Mouse (Mus musculus): ENCODE data around the gene 1110051M20Rik. TPM values are rescaled to one million over a fixed set of nuclear protein-coding genes. Genes with fewer than 3 reads are reported as not detected.

Gene 1110051M20Rik
- polyA plus RNA-seq, 1 experiment from 2014 or later, result 81.5 TPM

DNA sequence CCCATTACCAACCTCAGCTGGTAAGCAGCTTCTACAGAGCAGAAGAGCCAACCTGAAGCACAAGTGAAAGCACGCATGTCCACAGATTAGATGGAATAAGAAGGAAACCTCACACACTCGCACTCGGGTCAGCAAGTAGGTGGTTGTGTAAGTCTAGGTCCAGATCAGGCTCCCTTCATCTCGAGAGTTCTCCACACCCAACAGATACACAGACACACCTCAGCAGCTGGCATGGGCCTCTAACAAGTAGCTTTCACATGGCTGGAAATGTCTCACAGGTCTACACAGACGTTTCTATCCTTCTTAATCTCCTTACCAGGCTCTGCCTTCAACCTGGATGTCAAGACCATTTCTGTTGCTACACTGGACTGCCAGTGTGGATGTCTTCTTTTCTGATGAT, 3.8 kb downstream of the 1110051M20Rik start:
- no peak overlapping the region for H3K4me2 ChIP-seq
- H3K4me1 ChIP-seq (replicated peaks), result peaks cover 6% of the 10 kb centered on the region; the same call in 1 of the 2 replicates
- H3K4me3 ChIP-seq (replicated peaks), result no peak overlapping the region
- WGBS, result 85% methylated on average over 5 of the region's 5 CpGs
- no peaks in the 10 kb centered on the region for H3K27me3 ChIP-seq
- H3K36me3 ChIP-seq, result no peaks in the 10 kb centered on the region
- H3K9me3 ChIP-seq, result no peaks in the 10 kb centered on the region
- no peak overlapping the region for H3K27ac ChIP-seq
- H3K9ac ChIP-seq (replicated peaks), result no peak overlapping the region
- no peak for ATAC-seq (ENCODE audit: insufficient number of reproducible peaks, insufficient read depth, low FRiP score, low TSS enrichment, low read depth)

DNA sequence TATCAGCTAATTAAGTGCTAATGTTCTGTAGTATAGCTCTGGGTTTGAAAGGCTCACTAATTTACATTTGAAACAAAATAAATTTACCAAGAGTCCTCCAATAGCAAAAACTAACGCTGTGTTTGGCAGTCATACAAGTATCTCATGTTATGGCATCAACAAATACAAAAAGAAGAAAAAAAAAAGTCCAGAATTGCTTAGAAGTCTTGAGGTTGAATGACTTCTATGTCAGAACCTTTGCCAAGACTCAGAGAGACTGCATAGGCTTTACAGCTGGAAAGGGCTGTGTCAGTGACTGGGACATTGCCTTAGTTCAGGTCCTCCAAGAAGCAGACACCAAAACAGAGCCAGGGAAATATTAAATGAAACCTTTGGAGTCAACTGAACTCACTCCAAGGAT, 4.6 kb downstream of the 1110051M20Rik start:
- H3K4me3 ChIP-seq (replicated peaks), result no peak overlapping the region
- peaks cover 6% of the 10 kb centered on the region; the same call in 1 of the 2 replicates for H3K4me1 ChIP-seq (replicated peaks)
- 87% methylated on average over 1 of the region's 1 CpGs for WGBS
- no peak for ATAC-seq (ENCODE audit: insufficient number of reproducible peaks, insufficient read depth, low FRiP score, low TSS enrichment, low read depth)
- H3K27ac ChIP-seq, result no peak overlapping the region
- H3K4me2 ChIP-seq, result no peak overlapping the region
- H3K9me3 ChIP-seq, result no peaks in the 10 kb centered on the region
- H3K27me3 ChIP-seq, result no peaks in the 10 kb centered on the region
- H3K36me3 ChIP-seq, result no peaks in the 10 kb centered on the region
- H3K9ac ChIP-seq (replicated peaks), result no peak overlapping the region

DNA sequence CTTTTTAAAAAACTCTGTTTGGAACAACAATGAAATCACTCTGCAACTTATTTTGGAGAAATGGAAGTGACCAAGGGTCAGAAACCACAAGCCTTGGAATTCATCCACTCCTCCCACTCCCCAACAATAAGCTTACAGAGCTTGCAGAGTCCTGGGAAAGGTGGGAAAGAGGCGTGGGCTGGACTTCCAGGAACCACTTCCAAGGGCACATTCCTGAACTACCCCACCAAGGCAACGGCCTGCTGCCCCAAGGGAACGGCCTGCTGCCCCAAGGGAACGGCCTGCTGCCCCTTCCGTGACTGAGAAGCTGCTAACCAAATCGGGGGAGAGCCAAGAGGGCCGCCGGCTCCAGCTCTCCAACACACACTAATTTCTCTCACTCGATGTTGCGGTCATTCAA, 5.2 kb downstream of the 1110051M20Rik start:
- Histone ChIP-seq H3K9ac (replicated peaks) (no peak overlapping the region), H3K4me1 (replicated peaks) (peaks cover 6% of the 10 kb centered on the region; the same call in 1 of the 2 replicates), H3K4me3 (replicated peaks) (no peak overlapping the region), H3K27ac (no peak overlapping the region), H3K36me3 (no peaks in the 10 kb centered on the region), H3K4me2 (no peak overlapping the region), H3K9me3 (no peaks in the 10 kb centered on the region), H3K27me3 (no peaks in the 10 kb centered on the region)
- ATAC-seq (ENCODE audit: insufficient number of reproducible peaks, insufficient read depth, low FRiP score, low TSS enrichment, low read depth), result no peak
- WGBS, result 83% methylated on average over 10 of the region's 10 CpGs

DNA sequence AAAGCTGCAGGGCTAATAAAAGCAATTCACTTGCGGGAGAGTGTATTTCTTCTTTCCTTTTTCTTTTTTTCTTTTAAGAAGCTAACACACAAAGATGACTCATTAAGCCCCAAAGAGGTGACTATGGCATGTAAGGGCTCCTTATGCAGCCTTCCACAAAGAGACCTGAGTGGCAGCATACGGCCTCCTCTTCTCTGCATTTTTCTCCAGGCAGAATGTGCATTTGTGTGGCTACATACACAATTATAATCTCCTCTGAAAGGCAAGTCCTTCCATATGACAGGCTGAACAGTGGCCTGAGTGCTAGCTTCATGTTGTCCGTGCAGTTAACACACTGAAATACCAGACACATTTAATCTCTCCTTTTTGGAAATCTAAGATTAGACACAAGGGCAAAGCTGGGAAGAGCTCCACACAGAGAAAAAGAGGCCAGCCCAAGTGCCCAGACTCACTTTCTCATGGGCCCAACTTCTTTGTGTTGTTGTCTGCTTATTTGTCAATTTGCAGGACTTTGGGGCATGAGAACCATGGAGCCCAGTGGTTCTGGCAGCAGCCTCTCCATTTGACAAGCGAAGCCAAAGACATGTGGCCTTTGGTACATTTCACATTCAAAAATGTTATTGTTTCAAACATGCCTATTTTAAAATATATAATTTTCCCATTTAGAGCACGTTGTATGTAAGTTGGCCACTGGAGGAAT, 7.2 kb downstream of the 1110051M20Rik start:
- Histone ChIP-seq H3K9me3 (no peaks in the 10 kb centered on the region), H3K4me3 (replicated peaks) (no peak overlapping the region), H3K4me1 (replicated peaks) (no peaks in the 10 kb centered on the region), H3K36me3 (no peaks in the 10 kb centered on the region), H3K4me2 (no peak overlapping the region), H3K27me3 (no peaks in the 10 kb centered on the region), H3K27ac (no peak overlapping the region), H3K9ac (replicated peaks) (no peak overlapping the region)
- ATAC-seq (ENCODE audit: insufficient number of reproducible peaks, insufficient read depth, low FRiP score, low TSS enrichment, low read depth), result no peak
- WGBS, result 88% methylated on average over 5 of the region's 5 CpGs

DNA sequence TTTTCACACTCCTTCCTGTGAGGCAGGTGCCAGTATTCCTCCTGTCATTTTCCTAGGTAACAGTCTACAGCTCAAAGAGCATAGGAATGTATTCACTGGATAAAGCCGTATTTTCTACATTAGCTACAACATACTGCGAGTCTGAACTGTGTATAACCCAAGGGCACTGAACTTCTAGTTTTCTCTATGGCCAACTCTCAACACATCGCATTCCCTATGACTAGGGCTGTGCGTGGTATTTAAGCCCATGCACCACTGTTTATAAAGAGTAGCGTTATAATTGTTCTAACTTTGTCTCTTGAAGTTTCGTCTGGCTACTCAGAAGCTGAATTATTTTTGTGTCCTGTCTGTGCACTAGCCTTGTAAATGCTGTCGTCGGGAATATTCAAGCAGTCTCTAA, 7.8 kb downstream of the 1110051M20Rik start:
- Histone ChIP-seq H3K36me3 (no peaks in the 10 kb centered on the region), H3K4me1 (replicated peaks) (no peaks in the 10 kb centered on the region), H3K27me3 (no peaks in the 10 kb centered on the region), H3K4me3 (replicated peaks) (no peak overlapping the region), H3K4me2 (no peak overlapping the region), H3K9me3 (no peaks in the 10 kb centered on the region), H3K27ac (no peak overlapping the region), H3K9ac (replicated peaks) (no peak overlapping the region)
- 91% methylated on average over 8 of the region's 8 CpGs for WGBS
- ATAC-seq (ENCODE audit: insufficient number of reproducible peaks, insufficient read depth, low FRiP score, low TSS enrichment, low read depth), result no peak

DNA sequence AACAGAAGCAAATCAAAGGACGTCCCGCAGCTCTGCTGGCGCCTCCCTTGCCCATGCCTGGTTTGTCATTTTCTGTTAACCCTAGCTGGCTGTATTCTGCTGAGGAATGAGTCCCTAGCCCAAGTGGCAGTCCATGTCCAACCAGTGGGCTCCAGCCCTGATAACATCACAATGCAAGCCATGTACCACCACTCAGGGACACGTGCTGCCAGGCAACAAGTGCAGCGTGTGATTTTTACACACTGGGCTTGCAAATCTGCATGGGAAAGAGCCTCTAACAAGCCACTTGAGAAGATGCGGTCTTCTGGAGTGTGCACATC, 13.9 kb downstream of the 1110051M20Rik start:
- ATAC-seq (ENCODE audit: insufficient number of reproducible peaks, insufficient read depth, low FRiP score, low TSS enrichment, low read depth), result no peak
- WGBS, result 43% methylated on average over 6 of the region's 6 CpGs
- Histone ChIP-seq H3K4me1 (replicated peaks) (peaks cover 14% of the 10 kb centered on the region), H3K9me3 (no peaks in the 10 kb centered on the region), H3K27me3 (no peaks in the 10 kb centered on the region), H3K9ac (replicated peaks) (no peak overlapping the region), H3K27ac (peak overlapping the region; percentile 60; the same call in 1 of the 2 replicates), H3K4me3 (replicated peaks) (no peak overlapping the region), H3K4me2 (peak overlapping the region; percentile 9; the same call in 1 of the 2 replicates), H3K36me3 (no peaks in the 10 kb centered on the region)

DNA sequence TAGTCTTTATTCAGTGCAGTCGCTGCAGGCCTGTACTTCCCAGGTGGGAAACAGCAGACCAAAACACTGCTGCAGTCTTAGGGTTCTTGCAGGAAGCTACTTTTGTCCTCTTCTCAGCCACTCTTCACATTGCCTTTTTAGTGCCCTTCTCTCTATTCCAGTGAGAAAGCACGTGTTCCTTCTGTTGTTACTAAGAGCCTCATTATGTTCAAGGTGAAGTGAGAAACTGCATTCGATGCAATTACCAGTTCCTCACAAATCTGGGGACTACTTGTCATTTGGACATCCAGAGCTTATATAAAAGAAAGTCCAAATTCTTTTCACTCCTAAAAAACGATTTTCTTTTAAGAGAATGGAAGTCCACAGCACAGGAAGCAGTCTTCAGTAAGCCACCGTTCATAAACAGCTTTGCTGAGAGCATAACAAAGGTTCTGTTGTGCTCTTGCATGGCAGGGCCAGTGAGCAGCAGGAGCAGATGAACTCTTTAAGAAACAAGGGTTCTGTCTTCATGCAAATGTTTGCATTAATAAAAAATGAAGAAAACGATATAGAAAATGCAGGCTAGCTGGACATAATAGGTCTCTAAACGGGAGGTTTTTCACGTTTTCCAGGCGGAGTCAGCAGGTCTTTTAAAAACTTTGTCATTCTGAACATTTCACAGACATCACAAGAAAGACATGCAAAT, 14.4 kb downstream of the 1110051M20Rik start:
- Histone ChIP-seq H3K4me1 (replicated peaks) (peaks cover 14% of the 10 kb centered on the region), H3K4me3 (replicated peaks) (no peak overlapping the region), H3K27me3 (no peaks in the 10 kb centered on the region), H3K36me3 (no peaks in the 10 kb centered on the region), H3K4me2 (peak overlapping the region; percentile 9; the same call in 1 of the 2 replicates), H3K9me3 (no peaks in the 10 kb centered on the region), H3K9ac (replicated peaks) (no peak overlapping the region), H3K27ac (peak overlapping the region; percentile 60)
- ATAC-seq (ENCODE audit: insufficient number of reproducible peaks, insufficient read depth, low FRiP score, low TSS enrichment, low read depth), result no peak
- 38% methylated on average over 9 of the region's 9 CpGs for WGBS

DNA sequence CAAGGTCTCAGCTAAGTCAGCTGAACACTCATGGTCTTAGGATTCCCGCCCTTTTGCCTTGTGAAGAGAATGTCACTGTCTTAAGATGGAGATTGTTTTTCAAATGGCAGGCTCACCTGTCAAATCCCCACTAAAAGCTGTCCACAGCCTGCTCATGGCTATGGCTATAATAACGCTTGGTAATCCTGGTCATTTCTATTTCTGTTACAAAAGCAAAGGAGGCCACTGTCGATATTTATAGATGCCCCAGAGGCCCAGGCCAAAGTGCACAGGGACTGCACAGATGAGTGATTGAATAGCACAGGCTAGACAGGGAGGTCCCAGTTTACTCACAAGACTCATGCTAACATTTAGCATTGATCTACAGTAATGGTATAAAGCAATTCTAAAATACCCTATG, 15.4 kb downstream of the 1110051M20Rik start:
- ATAC-seq (ENCODE audit: insufficient number of reproducible peaks, insufficient read depth, low FRiP score, low TSS enrichment, low read depth), result no peak
- Histone ChIP-seq H3K9ac (replicated peaks) (no peak overlapping the region), H3K4me3 (replicated peaks) (no peak overlapping the region), H3K9me3 (no peaks in the 10 kb centered on the region), H3K4me1 (replicated peaks) (peaks cover 14% of the 10 kb centered on the region), H3K27me3 (no peaks in the 10 kb centered on the region), H3K27ac (no peak overlapping the region), H3K36me3 (no peaks in the 10 kb centered on the region), H3K4me2 (no peak overlapping the region)
- WGBS, result 87% methylated on average over 3 of the region's 3 CpGs

DNA sequence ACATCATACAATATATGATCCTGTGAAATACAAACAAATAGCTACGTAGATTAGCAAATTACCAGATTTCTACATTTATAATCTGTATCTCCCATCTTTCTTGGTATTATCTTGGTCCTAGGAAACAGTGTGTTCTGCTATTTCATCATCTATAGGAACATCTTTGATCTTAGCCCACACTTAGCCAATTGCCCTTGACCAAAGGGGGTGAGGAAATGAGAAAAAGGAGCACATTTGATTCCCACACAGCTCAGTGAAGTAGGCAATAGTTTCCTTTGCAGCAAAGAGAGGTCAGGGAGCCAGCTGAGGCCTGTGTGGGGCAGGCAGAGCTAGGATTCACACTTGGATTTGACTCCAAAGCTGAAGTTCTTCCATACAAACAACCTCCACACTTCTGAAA, 18.2 kb downstream of the 1110051M20Rik start:
- Histone ChIP-seq H3K4me3 (replicated peaks) (no peak overlapping the region), H3K4me2 (no peak overlapping the region), H3K27ac (no peak overlapping the region), H3K9me3 (no peaks in the 10 kb centered on the region), H3K27me3 (no peaks in the 10 kb centered on the region), H3K4me1 (replicated peaks) (peaks cover 14% of the 10 kb centered on the region), H3K36me3 (peaks cover 7% of the 10 kb centered on the region), H3K9ac (replicated peaks) (no peak overlapping the region)
- WGBS, result 97% methylated on average over 1 of the region's 1 CpGs
- no peak for ATAC-seq (ENCODE audit: insufficient number of reproducible peaks, insufficient read depth, low FRiP score, low TSS enrichment, low read depth)

DNA sequence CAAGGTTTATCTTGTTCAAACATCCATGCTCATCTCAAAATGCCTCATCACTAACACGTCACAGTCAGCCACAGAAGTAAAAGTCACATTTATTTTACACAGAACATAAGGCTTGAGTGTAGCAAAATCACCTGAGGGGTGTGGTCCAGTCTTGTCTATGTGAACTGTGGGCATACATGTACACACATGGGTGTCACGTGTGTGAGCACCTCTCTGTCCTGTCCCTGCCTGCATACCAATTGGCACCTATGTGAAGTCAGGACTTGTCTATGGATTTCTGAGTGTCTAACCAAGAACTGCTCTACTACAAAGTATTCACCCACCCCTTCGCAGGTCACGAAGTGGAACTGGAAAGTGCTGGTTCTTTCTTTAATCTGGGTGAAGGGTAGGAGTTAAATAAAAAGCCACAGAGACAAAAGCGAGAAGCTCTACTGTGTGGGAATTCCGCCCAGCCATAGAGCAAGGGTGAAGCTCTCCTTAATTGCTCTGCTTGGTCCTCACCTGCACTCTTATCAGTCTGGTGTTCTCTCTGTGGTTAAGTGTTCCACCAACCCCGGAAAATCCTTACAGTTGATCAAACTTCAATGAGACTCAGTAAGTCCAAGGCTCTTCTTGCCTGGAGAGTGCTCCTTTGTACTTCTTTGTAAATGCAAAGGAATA, 20.3 kb downstream of the 1110051M20Rik start:
- H3K36me3 ChIP-seq, result peaks cover 19% of the 10 kb centered on the region
- no peak overlapping the region for H3K4me2 ChIP-seq
- no peak overlapping the region for H3K4me3 ChIP-seq (replicated peaks)
- H3K27me3 ChIP-seq, result no peaks in the 10 kb centered on the region
- no peak for ATAC-seq (ENCODE audit: insufficient number of reproducible peaks, insufficient read depth, low FRiP score, low TSS enrichment, low read depth)
- H3K27ac ChIP-seq, result no peak overlapping the region
- WGBS, result 85% methylated on average over 7 of the region's 7 CpGs
- no peak overlapping the region for H3K9ac ChIP-seq (replicated peaks)
- H3K9me3 ChIP-seq, result no peaks in the 10 kb centered on the region
- H3K4me1 ChIP-seq (replicated peaks), result no peaks in the 10 kb centered on the region

DNA sequence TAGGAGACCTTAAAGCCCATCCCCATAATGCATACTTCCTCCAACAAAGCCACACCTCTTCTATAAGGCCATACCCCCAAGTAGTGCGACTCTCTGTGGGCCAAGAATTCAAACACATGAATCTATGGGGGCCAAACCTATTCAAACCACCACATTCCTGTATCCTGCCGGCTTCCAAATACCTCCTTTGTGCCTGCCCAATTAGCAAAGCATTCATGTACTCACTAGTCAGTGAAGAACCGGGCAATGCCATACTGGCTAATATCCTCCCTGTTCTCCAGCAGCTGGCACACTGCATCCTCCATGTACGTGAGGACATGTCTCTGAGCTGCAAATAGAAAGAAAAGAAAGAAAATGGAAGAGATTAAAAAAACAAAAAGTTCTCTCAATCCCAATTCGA, 22.9 kb downstream of the 1110051M20Rik start:
- Histone ChIP-seq H3K27me3 (no peaks in the 10 kb centered on the region), H3K9me3 (no peaks in the 10 kb centered on the region), H3K27ac (no peak overlapping the region), H3K4me2 (no peak overlapping the region), H3K9ac (replicated peaks) (no peak overlapping the region), H3K4me1 (replicated peaks) (no peaks in the 10 kb centered on the region), H3K4me3 (replicated peaks) (no peak overlapping the region), H3K36me3 (peaks cover 19% of the 10 kb centered on the region)
- no peak for ATAC-seq (ENCODE audit: insufficient number of reproducible peaks, insufficient read depth, low FRiP score, low TSS enrichment, low read depth)
- WGBS, result 89% methylated on average over 5 of the region's 5 CpGs
